Mouse (Mus musculus) embryo, embryonic 11.5 days (tissue): ENCODE data around the gene Nop14.

Source experiments
- DNase-seq: peaks from one replicate; pipeline ENCODE4 v3.0.0-alpha.2; 2012; ENCODE audit warnings: low read depth, low spot score

The Nop14 gene

DNA sequence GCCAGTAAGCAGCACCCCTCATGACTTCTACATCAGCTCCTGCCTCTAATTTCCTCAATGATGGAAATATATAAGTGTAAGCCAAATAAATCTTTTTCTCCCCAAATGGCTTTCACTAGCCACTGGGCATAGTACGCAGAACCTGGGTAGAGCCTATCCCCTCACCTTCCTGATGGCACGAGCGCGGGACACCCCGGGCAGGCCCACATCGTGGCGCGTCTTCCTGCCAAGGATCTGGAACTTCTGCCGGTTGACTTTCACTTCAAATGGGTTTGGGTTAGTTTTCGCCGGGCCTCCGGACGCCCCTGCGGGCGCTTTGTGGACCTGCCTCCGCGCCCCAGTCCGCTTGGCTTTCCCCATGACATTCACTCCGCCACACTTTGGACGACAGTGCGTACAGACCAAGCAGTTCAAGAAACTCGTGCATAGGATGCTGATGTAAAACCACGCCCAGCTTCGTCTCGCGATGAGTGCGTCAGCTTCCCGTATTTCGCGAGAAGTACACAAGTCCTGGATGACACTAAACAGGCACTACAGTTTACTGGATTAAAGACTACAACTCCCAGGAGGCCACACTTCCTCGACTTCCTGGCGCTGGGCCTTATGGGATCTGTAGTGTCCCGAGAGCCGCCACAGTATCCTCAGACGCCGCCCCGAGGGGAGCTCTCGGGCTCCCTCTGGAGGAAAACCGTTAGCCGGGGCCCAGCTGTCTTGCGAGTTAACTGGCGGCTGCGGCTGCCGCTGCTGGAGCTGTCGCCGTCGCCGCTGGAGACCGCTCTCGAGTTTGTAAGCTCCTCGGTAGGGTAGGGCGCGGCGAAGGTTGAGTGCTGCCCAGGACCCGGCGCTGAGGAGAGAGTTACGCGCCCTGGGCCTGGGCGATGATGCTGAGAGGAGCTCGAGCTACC is at the start of gene Nop14, which contains the start of gene Grk4:
Nop14 (minus strand) TSS at position 463 of the 905 bp plus-strand sequence.
Grk4 (plus strand) TSS at position 694 of the 905 bp plus-strand sequence.
- DNase-seq = peak; percentile 99

DNA sequence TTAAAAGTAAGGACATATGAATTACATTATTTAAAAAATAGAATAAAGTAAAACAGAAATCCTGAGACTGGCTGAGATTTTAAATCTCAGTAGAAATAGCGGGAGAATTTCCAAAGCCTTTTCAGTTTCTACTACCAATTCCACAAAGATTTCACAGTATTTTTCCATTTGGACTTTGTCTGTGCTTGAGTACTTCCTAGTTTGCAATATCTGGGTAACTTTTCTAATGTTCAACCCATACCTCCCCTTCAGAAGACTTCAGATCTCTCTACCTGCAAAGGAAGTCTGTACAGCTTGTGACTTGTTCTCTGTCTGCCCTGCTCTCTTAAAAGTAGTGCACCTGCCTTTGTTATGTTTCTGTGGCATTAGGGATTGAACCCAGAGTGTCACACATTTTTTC is 48.5 kb upstream of the Nop14 start:
- DNase-seq = no peak

DNA sequence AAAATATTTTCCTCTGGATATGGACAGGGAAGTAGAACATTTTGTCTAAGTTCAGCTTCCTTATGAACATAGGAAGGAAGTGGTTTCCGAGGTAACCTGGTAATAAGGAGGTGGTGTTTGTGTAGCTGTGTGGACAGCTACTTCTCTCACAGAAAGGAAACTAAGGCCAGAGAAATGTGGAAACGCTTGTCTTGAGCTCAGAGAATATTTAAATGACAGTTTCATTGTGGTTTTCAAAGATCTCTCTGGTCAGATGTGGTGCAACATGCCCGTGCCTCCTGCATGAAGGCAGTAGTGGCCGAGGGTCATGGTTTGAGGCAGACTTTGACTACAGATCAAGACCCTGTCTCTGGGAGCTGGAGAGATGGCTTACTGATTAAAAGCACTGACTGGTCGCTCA is 35.6 kb upstream of the Nop14 start:
- no peak for DNase-seq

DNA sequence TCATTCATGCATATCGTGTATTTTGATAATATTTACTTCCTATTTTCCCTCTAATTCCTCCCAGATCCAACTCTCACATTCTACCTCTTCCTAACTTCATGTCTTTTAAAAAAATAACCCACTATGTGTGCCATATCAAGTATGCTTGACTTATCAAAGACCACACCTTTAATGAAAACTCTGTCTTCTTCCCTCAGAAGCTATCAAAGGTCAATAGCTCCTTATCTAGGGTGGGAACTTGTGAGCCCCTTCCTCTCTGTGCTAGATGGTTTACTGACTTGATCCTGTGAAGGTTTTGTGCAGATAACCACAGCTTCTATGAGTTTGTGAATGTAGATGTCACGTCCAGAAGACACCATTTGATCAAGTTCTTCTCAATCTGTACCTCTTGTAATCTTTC is 32.8 kb upstream of the Nop14 start:
- no peak for DNase-seq

DNA sequence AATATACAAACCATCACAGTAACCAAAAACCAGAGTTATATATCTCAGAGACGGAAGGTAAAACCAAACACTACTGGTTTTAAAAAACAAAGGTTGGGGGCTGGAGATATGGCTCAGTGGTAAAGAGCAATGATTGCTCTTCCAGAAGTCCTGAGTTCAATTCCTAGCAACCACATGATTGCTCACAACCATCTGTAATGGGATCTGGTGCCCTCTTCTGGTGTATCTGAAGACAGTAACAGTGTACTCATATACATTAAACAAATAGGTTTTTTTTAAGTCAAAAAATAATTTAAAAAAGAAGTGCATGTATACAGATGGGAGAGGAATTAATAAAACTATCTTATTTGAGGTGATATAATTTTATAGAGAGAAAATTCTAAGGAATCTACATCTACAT is 29.9 kb upstream of the Nop14 start:
- no peak for DNase-seq

DNA sequence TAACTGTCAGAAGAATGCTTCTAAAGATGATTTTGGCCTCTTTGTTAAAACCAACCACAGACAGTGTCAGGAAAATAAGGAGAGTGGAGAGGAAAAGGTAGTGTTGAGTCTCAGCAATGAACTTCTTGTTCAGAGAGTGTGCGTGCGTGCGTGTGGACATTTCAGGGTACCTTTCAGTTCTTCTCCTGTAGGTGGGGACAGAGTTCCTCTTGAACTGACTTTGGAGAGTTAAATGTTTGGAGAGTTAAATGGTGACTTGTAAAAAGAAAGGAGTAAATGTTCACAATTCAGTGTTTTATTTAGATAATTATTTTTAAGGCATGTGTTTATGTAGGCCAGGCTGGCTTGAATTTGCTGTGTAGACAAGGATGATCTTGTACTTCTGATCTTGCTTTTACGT is 10.3 kb upstream of the Nop14 start:
- no peak for DNase-seq

DNA sequence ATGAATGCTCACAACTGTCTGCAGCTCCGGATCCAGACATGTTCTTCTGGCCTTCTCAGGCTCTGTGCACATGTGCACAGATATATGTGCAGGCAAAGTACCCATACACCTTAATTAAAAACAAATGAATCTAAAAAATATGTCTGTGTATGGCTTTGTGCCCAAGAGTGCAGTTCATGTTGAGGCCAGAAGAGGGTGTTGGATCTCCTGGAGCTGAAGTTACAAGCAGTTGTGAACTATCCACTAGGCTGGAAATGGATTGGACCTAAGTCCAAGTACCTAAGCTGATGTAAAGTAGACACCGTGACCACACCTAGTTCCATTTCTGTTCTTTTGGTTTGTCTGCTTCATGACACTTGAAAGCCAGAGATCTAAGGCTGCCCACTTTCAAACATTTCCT is 9.5 kb upstream of the Nop14 start:
- no peak for DNase-seq

DNA sequence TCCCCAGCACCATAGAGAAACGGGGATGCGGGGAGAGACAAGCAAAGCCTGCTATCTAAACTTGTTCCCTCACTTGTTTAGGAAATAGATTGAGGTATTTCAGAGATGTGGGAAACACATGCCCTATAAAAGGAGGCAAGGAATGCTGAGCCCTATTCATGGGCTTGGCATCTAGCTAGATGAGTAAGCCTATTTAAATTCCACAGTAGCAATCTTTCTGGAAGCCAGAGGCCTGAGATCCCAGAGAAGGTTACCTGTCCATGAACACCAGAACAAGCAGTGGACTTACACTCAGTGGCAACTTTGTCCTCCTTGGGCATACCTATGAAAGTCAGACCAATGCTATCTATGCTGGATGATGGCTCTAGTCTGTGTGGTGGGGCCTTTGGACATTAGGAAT is 3.3 kb upstream of the Nop14 start:
- no peak for DNase-seq

DNA sequence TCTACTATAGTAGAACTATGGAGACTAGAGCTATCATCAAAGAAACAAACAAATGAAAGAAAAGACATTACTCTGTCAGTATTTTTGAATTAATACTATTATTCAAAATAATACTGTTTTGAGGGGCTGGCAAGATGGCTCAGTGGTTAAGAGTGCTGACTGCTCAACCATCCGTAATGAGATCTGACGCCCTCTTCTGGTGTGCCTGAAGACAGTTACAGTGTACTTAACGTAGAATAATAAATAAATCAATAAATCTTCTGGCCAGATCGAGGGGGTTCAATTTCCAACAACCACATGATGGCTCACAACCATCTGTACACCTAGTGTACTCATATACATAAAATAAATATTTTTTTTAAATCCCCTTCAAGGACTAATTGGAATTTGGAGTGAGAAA is 2.0 kb upstream of the Nop14 start:
- no peak for DNase-seq

DNA sequence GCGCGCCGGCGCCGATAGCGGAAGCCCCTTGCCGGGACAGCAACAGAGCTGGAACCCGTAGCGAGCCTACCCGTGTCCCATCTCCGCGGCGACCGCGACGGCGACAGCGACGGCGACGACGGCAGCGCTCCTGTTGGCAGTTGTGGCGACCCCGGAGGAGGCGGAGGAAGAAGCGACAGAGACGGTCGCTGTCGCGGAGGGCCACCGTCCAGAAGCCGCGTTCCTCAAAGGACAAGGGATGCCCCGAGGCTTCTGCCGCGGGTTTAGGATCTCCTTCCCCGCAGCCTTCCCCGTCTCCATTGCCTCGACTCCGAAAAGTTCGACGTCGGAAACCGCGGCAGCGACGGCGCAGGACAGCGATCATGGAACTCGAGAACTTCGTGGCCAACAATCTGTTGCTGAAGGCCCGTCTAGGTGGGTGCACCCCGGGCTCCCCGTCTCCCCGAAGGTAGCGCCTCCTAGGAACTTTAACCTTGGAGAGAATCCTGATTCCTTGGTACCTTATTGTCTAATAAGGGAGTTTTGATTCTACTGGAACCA is 713 bp upstream of the Nop14 start:
- no peak for DNase-seq

DNA sequence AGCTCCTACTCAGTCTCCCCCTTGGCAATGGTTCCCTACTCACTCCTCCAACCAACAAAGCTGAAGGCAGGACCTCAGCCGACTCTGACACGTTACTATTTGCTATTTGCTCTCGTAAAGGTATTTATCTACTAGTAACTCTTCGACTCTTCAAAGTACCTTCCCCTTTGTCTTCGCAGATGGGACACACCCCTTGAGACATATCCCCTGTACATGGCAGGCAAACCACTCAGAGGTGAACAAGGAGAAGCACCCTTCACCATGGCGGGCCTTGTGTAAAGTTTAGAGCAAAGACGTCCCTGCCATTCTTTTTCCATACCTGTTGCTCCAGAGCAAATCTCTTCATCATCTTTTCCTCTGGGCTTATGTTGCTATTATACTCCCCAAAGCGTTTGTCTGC is 2.4 kb downstream of the Nop14 start:
- no peak for DNase-seq

DNA sequence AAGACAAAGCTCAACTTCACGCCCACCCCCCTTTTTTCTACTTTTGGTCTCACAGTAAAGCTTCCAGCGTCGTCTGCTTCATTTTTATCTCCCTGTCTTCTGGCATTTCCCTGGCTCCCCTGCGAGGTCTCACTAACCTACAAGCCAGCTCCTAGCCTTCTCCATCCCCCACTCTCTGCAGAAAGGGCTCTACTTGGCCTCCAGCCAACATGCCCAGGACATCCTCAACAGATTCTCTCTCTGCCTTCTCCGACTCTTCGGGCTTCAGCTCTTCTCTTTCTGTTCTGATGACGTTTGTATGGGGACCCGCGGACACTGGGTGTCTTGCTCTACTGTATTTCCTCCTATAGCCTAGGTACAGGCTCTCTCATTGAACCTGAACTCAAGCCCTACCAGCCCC is 5.1 kb downstream of the Nop14 start:
- no peak for DNase-seq

DNA sequence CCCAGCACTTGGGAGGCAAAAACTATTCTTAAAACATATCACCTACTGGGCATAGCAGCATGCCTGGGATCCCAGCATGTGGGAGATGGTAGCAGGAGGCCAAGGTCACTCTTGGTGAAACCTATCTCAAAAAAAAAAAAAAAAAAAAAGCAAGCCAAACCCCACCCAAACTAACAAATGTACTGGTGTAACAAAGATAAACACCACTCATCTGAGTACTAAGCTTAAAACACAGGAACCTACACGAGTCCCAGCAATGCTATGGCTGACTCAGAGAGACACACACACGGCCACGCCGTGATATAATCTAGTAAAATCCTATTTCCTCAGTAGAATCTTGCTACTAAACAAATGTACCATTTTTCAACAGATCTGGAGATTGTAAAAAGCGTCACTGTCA is 7.0 kb downstream of the Nop14 start:
- DNase-seq = no peak

DNA sequence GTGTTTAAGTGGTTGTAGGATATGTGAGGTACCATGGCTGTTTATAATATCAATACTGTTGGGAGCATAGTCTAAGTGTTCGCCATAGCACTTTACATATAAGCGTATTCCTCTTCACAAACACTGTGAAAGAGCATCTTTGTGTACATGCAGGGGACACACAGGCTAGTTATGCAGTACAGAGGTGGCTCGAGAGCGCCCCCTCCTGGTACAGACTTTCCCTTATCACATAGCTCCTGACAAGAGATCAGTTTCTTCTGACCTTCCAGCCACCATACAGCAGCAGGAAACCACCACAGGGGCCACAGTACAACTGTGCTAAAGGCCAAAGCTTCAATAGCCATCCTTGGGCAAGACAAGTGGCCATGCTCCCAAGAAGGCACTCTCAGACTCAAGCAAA is 12.4 kb downstream of the Nop14 start:
- DNase-seq = no peak

DNA sequence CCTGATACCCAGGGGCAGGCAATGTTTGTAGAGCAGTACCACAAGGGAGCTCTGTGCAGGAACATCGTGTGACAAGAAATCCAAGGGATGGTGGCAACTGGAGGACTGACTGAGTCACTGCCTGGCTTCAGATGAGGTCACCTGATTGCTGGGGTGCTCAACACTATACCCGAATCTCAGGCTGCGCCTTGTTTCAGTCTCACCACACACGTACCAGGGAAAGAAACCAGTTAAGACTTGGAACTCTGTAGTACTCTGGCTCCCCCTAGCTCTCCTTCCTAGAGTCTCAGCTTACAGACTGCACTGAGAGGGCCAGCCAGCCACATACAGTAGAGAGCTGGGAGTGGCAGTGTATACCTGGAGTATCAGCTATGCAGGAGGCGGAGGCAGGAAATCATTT is 17.0 kb downstream of the Nop14 start:
- DNase-seq = no peak

DNA sequence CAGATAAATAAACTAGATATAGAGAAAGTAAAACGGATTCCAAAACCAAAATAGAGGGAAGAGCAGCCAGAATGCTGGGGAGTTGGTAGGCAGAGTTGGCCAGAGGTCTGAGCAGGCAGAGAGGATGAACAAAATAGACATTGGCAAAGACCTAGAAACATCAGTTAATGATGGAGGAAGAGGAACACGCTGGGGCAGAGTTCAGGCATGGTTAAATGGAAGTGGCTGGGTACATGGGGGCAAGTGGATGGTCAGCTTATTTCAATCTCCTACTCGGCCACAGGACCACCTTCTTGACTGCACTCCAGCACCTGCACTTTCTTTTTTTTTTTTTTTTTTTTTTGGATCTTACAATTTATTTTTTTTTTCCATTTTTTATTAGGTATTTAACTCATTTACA is 18.0 kb downstream of the Nop14 start:
- no peak for DNase-seq

DNA sequence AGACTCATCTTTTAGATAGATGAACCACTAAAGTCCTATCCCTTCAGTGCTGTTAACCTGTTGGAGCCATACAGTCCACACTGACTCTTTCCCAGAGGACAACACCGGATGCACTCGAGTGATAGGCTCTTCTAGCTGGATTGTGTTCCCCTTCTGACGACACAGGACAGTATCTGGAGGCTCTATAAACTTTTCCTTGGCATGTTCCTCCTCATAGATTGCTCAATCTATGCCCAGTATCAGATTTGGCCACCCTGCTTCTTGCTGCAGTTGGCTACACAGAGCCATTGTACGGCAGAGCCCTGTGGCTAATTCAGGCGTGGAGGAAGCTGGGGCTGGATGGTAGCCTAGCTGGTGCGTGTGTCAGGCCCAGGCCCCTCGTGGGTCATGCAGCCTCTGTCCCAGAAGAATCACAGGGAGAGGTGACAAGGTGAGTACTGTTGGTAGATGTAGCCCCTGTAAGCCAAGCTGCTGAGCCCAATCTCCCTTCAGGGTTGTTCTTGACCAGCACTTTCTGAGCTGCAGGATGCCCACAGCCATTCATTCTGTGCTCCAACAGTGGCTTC is 22.3 kb downstream of the Nop14 start:
- DNase-seq = no peak

DNA sequence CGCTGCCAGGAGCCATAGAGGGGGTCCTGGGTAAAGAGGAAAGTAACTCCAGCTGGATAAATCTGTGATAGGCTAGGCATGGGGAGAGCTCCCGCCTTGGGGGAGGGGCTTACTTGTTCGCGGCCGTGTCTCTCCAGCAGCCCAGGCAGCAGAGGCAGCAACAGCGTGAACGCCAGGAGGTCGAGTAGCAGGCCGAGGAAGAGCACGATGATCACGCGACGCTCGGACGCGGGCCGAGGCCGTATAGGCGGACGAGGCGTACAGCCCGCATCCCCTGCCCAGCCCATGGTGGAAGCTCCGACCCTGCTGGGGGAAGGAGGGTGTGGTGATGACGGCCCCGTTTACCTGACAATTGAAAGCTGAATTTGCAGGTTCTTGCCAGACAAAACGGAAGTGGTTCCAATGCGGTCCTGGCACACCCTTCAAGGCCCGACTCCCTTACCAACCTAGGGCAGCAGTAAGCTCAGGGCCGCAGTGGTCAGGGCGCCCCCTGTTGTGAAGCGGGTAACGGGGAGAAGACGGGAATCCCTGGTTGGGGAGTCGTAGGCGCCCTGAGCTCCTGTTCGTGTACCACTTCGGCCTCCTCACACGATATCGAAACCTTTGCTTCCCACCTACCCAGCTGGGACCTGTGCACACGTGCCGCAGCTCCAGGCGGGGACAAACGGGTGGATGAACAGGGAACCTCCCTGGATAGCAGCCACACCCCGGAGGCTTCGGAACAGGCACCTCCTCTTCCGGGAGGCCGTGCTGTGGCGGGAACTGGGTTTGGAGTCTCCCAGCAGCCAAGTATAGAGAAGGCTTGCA is 23.3 kb downstream of the Nop14 start, which contains the start of gene Mfsd10:
Mfsd10 (minus strand) TSS at position 732 of the 807 bp plus-strand sequence.
- peak; percentile 68 for DNase-seq

DNA sequence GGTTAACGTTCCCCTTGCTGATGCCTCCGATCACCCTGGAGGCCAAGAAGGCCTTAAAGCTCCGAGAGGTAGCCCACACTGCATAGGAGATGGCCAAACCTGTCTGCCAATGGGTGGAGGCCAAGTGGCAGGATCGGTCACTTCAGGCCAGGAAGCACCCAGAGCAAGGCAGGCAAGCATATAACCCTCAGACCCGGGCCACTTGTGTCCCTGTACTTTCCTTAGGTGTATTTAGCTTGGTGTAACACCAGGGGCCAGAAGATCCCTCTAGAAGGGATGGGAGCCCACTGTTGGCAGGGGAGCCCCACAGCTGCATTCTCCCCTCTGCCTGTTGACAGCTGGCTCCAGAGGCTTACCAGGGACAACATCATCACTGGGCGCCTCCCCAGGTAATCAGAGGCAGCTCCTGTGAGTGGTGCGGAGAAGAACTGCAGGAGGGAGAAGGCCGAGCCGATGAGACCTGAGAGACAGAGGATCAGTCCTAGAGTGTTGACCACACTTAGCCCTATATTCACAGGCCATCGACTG is 24.2 kb downstream of the Nop14 start:
- no peak for DNase-seq

DNA sequence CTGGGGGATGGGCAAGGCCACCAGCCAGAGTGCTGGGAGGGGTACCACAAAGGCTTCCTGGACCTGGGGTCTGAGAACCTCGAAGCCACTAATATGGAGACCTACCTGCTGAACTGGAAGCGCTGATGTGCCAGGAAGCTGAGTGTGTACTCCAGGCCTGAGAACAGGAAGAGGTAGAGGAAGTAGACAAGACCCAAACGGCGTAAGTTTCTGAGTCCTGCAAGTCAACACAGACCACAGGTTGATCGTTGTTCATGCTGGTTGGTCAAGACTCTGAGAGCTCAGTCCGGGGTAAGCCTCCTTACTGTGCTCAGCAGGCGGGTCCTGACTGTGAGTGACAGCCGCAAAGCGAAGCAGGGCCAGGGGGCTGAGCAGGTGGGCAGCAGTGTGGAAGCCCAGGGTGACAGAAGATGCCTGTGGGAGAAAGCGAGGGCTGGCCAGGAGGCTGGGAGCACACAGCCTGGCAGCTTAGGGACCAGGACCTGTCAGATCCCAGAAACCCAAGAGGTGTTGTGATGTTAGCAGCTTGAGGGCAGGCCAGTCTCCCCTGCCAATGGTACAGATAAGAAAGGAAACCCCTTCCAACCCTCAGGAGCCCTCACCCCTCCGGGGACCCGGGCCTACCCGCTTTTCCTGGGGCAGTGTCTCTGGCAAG is 25.1 kb downstream of the Nop14 start:
- DNase-seq = no peak

DNA sequence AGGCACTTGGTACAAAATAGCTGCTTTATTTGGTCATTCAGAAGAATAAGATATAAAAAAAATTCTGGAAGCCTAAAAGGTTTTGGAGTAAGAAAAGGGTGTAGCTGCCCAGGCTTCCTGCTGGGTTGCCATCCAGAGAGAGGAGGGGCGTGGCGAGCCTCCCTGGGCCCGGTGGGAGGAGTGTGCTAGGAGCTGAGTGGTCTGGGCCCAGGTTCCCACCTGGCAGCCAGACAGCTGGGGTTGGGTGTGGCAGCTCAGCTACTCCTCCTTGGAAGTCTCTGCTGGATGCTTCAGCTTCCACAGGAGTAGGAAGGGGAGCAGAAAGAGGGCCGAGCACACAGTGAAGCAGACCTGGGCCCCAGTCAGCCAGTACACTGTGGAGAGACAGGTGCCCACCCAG is 26.3 kb downstream of the Nop14 start:
- no peak for DNase-seq
